Mouse (Mus musculus) spleen, postnatal 4 days (tissue): ENCODE results near the gene Gas7.

ENCODE experiments used
- DNase-seq, 2 experiments: peaks; one replicate each; pipeline ENCODE4 v3.0.0; 2022; ENCODE audit warnings: low spot score in 2 of 2

Gas7 gene

GRCm38 (mm10) chr11:67616557-67617239 is 161.5 kb downstream of the Gas7 start:
- no peak for DNase-seq

GRCm38 (mm10) chr11:67622340-67622739 is 167.1 kb downstream of the Gas7 start:
- no peak for DNase-seq

GRCm38 (mm10) chr11:67627179-67627578 is 171.9 kb downstream of the Gas7 start:
- no peak for DNase-seq

- DNase-seq = no peak
Observed at GRCm38 (mm10) chr11:67628522-67628921, 173.3 kb downstream of the Gas7 start.

GRCm38 (mm10) chr11:67632906-67633305 is 177.7 kb downstream of the Gas7 start:
- DNase-seq = no peak

- DNase-seq = no peak
Observed at GRCm38 (mm10) chr11:67633620-67634229, 178.5 kb downstream of the Gas7 start.

- no peak for DNase-seq
Observed at GRCm38 (mm10) chr11:67636201-67636600, 181.0 kb downstream of the Gas7 start.

- no peak for DNase-seq
Observed at GRCm38 (mm10) chr11:67636905-67637586, 181.8 kb downstream of the Gas7 start.

GRCm38 (mm10) chr11:67638401-67638800 is 183.2 kb downstream of the Gas7 start:
- no peak for DNase-seq

GRCm38 (mm10) chr11:67640299-67640698 is 185.1 kb downstream of the Gas7 start:
- DNase-seq = no peak

- no peak for DNase-seq
Observed at GRCm38 (mm10) chr11:67642421-67642820, 187.2 kb downstream of the Gas7 start.

GRCm38 (mm10) chr11:67642835-67643234 is 187.6 kb downstream of the Gas7 start:
- no peak for DNase-seq

GRCm38 (mm10) chr11:67643465-67643864 is 188.2 kb downstream of the Gas7 start:
- no peak for DNase-seq

- DNase-seq = no peak
Observed at GRCm38 (mm10) chr11:67644632-67645149, 189.5 kb downstream of the Gas7 start.

GRCm38 (mm10) chr11:67647745-67648144 is 192.5 kb downstream of the Gas7 start:
- peak; percentile 50 to 82 for DNase-seq

GRCm38 (mm10) chr11:67648651-67649407 is 193.6 kb downstream of the Gas7 start:
- DNase-seq = no peak

- no peak for DNase-seq
Observed at GRCm38 (mm10) chr11:67649971-67650707, 194.9 kb downstream of the Gas7 start.

- no peak for DNase-seq
Observed at GRCm38 (mm10) chr11:67651731-67652130, 196.5 kb downstream of the Gas7 start.

GRCm38 (mm10) chr11:67652194-67652892 is 197.1 kb downstream of the Gas7 start:
- DNase-seq = no peak

- DNase-seq = no peak
Observed at GRCm38 (mm10) chr11:67652893-67653255, 197.6 kb downstream of the Gas7 start.
